Mouse (Mus musculus) bone marrow macrophage, adult 2 months (primary cell): ENCODE measurements around the gene Ift46.

Source experiments
- CTCF ChIP-seq: IDR thresholded peaks from 2 replicates; pipeline ENCODE4 v1.5.1; 2012; ENCODE audit warnings: low read depth, mild to moderate bottlenecking, low read length, moderate library complexity
- POLR2A ChIP-seq: IDR thresholded peaks from 2 replicates; pipeline ENCODE4 v1.6.1; 2012; ENCODE audit warnings: mild to moderate bottlenecking, low read depth, low read length, borderline replicate concordance

GRCm38 (mm10) chr9:44826660-44827059, 59.0 kb downstream of the Ift46 start:
- TF ChIP-seq POLR2A: no peak
- no peak for TF ChIP-seq CTCF
